Mouse (Mus musculus) cerebellum, adult 11 months (tissue): ENCODE measurements around the gene B3galnt1.
A peak's percentile ranks its signal among the peaks of the same experiment; 100 is the strongest.

Experiments
- DNase-seq: peaks from one replicate; pipeline ENCODE4 v3.0.0; 2022

The B3galnt1 gene

DNA sequence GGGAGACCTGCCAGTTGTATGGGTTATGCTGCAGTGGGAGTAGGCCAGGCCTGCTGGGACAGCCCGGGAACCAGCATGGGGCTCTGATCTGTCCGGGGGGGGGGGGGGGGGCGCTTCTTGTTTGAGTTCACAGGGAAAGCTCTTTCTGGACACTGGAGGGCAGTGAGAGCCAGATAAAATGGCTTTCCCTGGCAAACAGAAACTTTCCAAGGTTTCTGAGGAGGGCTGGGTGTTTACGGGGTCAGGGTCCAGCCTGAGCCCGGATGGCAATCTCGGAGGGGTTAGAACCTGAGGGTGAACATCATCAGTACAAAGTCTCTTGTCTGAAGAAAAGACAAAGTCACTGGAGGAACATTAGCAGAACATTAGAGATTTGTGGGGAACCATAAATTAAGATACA is 35.4 kb downstream of the B3galnt1 start:
- DNase-seq = no peak

DNA sequence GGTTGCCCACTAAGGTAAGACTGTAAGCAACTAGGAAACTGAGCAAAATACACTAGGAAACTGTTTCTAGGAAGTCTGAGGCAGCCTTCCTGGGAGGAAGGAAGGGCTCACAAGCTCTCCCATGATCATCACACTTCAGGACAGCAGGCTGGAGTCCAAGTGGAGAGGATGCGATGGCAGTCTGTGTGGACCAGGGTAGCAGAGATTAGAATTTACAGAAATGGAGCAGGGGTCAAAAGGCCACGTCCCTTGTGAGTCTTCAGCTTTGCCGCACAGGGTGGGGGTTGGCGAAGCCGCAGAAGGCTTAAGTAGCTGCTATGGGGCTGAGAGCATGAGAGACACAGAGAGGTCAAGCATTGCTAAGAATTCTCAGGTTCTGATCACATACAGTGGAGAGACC is 37.1 kb downstream of the B3galnt1 start:
- DNase-seq = no peak

DNA sequence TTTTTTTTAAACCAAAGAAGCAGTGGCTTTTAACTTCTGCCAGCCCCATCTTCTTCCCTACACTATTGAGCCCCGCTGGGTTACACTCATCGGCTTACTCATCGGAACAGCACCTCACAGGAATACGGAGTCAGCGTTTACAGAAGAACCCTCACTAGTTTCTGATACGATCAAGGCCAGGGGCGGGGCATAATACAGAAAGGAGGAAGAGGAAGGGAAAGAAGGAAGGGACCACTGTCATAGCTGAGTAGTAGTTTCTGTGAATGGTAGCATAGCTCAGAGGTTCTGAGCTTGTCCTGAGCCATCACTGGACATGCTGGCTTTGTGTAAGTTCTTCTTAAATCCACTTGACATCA is 38.8 kb downstream of the B3galnt1 start:
- DNase-seq = no peak

GRCm38 (mm10) chr3:69559316-69559974 is 39.3 kb downstream of the B3galnt1 start:
- no peak for DNase-seq

DNA sequence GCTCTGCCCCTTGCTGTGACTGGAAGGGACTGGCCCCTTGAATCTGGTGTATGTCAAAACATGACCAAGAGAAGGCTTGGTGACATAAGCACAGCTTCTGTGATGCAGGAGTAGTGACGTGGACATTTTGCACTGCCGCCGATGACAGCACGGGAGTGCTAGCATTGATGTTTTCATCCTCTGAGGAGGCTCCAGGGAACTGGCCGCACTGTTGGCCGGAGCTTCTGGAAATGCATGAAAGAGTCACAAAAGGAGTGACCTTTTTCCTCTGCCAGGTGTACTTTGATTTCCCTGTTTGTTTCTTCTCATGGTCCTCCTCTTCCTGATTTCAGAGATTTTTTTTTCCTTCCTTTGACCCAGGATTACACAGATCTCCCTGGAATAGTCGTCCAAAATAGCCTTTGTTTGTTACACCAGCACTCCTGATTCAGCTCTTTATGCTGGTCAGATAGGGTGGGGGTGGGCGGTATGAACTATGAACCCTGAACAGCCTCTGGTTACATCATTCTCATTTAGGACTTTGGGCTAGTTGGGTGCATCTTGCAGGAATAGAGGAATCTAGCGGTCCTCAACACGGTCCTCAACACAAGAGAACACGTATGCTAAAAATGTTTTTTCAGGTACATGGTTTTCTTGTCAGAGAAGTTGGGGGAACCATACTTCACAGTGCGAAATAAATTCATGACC is 42.5 kb downstream of the B3galnt1 start:
- no peak for DNase-seq

- no peak for DNase-seq
Observed at GRCm38 (mm10) chr3:69555511-69555910, 43.2 kb downstream of the B3galnt1 start.

- no peak for DNase-seq
Observed at GRCm38 (mm10) chr3:69549602-69550001, 49.2 kb downstream of the B3galnt1 start.

DNA sequence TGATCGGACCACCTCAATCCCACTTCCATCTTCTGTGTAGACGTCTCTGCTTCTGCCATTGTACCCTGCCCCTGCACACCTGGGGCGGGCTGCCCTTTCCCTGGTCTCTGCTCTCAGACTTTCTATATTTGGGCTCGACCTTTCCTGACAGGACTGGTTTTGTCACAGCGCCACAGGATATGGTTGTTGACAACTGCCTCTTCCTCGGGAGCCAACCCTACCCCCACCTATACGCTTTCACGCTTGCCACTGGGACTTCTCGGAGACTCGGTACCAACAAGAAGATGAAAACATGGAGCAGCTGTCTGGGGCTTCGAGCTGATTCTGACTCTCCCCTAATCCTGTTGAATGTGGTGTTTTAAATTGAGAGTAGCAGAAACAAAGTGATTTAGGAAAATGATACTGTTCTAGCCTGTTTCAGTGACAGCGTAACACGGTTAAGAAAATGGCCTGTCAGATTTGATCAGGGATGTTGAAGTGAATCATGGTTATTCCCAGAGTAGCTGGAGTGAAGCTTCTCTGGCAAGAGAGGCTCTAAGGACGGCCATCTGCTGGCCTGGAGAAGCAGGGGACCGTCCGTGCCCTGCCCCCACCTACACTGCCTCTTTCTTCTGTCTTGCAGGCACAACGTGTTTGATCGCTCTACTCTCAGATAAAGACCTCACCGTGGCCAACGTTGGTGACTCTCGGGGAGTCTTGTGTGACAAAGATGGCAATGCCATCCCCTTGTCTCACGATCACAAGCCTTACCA is 49.9 kb downstream of the B3galnt1 start:
- DNase-seq = no peak

GRCm38 (mm10) chr3:69545017-69545416 is 53.7 kb downstream of the B3galnt1 start:
- DNase-seq = no peak

DNA sequence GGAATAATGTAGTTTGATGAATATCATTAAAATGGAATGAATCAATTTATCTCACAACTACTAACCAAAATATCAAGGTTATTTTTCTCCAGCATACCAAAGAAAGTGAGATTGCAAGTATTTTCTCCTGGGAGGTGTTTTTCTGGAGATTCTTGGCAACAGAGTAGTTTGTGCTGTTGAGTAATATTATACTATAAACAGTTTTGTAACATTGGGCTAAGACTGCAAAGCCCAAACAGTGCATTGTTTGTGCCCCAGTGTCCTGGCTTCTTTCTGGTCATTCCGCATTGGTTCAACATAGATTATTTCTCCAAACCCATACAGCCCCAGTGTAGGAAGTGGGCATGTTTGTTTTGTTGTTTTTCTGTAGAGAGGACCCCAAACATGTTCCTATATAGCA is 55.0 kb downstream of the B3galnt1 start:
- no peak for DNase-seq

GRCm38 (mm10) chr3:69542962-69543361 is 55.8 kb downstream of the B3galnt1 start:
- DNase-seq = peak; percentile 50

- no peak for DNase-seq
Observed at GRCm38 (mm10) chr3:69535941-69536647, 62.7 kb downstream of the B3galnt1 start.

DNA sequence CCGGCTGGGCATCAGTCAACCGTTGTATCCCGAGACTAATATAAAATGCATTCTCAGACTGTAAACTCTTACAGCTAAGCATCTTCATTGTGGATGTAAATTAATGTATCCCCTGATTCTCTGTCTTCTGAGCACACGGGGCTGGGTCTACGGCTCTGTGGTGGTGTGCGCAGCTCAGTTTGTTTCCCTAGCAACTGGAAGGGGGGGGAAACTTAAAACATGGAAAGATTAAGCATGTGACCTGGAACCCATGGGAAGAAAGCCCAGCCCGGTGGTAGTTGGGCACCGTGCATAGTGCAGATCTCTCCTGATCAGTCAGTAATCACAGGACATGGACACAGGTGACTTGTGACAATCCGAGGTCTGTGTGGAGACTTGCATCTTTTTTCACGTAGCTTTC is 63.3 kb downstream of the B3galnt1 start:
- no peak for DNase-seq

DNA sequence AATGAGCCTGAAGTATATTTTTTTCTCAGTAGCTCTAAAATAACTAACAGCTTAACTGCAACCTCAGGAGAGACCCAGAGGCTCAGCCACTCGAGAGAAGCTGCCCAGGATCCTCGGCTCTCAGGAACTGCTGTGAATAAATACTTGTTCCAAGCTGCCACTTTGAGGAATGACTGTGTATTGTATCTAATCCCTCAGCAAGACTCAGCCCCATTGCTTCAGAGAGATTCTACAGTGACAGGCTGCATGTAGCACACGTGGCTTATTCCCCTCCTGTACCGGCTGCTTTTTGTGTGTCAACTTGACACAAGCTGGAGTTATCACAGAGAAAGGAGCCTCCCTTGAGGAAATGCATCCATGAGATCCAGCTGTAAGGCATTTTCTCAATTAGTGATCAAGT is 66.1 kb downstream of the B3galnt1 start:
- DNase-seq = no peak

DNA sequence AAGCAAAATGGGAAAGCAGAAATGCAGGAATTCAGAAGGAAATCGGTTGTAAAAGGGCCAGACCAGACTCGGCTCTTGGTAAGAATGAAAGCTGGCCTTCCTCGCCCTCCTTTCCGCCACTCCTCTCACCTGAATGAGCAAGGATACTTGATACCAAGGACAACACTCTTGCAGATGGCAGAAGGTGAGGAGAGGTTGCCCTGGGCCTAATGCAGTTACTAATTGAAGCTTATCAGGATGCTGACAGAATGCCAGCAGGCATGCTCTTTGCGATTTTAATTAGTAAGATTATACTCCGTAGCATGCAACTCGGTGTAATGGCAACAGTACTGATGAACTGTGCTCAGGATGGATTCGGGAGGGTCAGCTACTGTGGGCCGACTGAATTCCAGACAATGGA is 67.2 kb downstream of the B3galnt1 start:
- DNase-seq = no peak

GRCm38 (mm10) chr3:69529576-69529975 is 69.2 kb downstream of the B3galnt1 start:
- DNase-seq = no peak

- no peak for DNase-seq
Observed at GRCm38 (mm10) chr3:69527384-69527783, 71.4 kb downstream of the B3galnt1 start.

- DNase-seq = no peak
Observed at GRCm38 (mm10) chr3:69525072-69525529, 73.7 kb downstream of the B3galnt1 start.

GRCm38 (mm10) chr3:69524356-69525071 is 74.2 kb downstream of the B3galnt1 start:
- DNase-seq = no peak
